Mouse (Mus musculus) gastrocnemius, postnatal 36 days (tissue): Measurements from ENCODE around the gene Bptf. TPM values are rescaled to one million over a fixed set of nuclear protein-coding genes. Genes with fewer than 3 reads are reported as not detected.
"Not testable (repeated sequence)": the region's sequence is repeated elsewhere in the genome, so short reads cannot be mapped to it uniquely, and the experiment has no call there.

ENCODE experiments used
- DNase-seq, 2 experiments: peaks; one replicate each; pipeline ENCODE4 v3.0.0; 2022
- intact Hi-C: fragments of 180-260 bp; cut with DNase I; formaldehyde crosslinking; loops from one replicate; pipeline ENCODE4 v1.15.1; 2025
- total RNA-seq, 2 experiments: library from RNA; stranded (reverse); gene quantifications; 2 replicates each; pipeline ENCODE4 v1.2.3; 2021

The Bptf gene
- total RNA-seq, 2 experiments from 2014 or later: 15.9 to 18.0 TPM

DNA sequence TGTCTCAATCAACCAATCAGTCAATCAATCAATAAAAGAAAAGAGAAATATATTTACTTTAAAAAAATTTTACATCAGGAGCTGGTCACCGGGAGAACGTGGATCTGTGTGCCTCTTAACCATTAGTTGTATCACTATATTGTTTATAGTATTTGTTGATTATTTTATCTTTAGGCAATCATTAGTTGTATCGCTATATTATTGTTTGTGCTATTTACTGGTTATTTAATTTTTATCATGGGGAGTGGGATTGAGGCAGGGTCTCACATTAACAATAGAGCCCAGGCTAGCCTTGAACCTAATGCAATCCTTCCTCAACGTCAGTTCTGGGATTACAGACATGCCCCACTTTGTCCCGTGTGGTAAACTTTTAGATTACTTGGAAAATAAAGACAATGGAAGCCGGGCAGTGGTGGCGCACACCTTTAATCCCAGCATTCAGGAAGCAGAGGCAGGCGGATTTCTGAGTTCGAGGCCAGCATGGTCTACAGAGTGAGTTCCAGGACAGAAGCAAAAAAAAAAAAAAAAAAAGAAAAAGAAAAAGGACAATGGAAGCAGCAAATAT is 131.9 kb downstream of the Bptf start:
- DNase-seq: no peak
- intact Hi-C loops: no loop called here

DNA sequence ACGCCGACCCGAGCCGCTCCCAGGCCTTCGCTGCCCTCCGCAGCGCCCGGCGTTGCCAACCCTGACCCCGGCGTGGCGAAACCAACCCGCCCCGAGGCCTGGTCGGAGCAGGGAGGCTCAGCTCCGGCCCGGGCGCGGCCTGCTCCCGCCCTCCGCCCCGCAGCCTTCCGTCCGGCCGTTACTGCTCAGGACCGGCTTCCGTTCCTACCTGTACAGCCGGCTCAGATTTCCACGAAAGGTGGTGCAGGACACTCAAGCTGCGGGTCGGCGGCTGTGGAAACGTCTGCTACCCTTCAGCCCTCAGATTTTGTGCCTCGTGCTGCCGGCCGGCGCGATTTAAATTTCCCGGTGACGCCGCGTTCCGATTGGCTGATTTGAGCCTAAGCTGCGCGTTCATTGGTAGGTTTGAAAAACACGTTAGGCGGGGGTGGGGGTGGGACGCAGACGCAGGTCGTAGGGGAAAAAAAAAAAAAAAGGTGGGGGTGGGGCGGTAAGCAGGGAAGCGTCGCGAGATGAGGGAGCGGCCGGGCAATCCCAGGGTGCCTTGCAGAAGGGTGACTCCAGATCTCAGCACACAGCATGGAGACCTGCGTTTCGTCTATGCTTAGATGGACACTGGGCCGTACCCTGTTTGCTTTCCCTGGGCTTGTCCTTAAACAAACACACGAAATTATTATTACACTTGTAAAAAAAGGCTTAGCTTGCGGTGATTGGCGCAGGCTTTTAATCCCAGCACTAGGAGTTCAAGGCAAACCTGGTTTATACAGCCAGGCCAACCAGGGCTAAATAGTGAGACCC is 132.6 kb downstream of the Bptf start, which contains the start of gene Kpna2:
Gene Kpna2 (minus strand): TSS at position 391 of the 798 bp plus-strand sequence.
- intact Hi-C loops: no loop called here
- peak; percentile 85 for DNase-seq

DNA sequence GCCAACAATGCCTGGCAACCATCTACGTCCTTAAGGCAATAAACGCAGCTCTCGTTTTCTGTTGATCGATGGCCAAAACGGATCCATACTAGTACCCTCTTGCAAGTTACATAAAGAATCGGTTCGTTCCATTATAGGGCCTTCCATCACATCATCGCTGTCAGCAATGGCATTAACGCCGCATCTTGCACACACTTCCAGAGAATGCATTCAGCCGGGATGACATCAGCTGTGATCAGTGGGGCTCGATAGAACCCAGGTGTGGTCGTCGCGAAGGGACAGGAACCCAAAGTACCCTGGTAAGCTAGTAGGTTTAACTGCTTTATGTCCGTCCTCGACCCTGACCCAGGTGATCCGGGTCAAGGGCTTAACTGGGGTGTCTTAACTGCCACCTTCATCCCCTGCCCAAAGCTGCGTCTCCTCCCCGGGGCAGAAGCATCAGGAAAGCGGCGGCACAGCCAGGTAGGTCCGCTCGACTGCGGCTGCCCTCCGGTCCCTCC is 133.2 kb downstream of the Bptf start:
- intact Hi-C loops: no loop called here

DNA sequence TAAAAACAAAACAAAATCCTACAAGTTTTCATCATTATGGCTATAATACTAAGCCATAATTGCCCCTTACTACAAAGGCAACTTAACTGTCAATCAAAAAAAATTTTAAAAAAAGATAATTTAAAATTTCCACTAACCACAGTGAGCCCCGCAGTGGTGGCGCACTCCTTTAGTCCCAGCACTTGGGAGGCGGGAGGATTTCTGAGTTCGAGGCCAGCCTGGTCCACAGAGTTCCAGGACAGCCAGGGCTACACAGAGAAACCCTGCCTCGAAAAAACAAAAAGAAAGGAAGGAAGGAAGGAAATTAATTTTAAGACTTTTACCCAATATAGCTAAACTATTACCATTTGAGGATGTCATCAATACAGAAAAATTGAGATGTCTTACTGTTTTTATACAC is 134.0 kb downstream of the Bptf start:
- intact Hi-C loops: no loop called here
- DNase-seq: no peak

More for the DNA sequence above, 133.2 kb downstream of the Bptf start:
- DNase-seq: no peak

DNA sequence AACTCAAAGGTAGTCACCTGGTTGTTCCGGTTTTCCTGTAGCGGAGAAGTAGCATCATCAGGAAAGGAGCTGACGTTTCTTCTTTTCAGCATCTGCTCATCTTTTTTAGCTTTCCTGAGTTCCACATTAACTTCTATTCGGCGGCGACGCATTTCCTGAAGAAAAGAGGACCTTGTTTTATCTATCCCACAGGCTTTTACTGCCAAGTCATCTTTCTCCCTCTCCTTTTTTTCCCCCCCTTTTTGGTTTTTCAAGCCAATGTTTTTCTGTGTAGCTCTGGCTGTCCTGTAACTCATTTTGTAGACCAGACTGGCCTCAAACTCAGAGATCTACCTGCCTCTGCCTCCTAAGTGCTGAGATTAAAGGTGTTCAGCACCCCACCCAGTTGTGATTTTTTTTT is 135.4 kb downstream of the Bptf start:
- DNase-seq, intact Hi-C loops: not testable (repeated sequence)

DNA sequence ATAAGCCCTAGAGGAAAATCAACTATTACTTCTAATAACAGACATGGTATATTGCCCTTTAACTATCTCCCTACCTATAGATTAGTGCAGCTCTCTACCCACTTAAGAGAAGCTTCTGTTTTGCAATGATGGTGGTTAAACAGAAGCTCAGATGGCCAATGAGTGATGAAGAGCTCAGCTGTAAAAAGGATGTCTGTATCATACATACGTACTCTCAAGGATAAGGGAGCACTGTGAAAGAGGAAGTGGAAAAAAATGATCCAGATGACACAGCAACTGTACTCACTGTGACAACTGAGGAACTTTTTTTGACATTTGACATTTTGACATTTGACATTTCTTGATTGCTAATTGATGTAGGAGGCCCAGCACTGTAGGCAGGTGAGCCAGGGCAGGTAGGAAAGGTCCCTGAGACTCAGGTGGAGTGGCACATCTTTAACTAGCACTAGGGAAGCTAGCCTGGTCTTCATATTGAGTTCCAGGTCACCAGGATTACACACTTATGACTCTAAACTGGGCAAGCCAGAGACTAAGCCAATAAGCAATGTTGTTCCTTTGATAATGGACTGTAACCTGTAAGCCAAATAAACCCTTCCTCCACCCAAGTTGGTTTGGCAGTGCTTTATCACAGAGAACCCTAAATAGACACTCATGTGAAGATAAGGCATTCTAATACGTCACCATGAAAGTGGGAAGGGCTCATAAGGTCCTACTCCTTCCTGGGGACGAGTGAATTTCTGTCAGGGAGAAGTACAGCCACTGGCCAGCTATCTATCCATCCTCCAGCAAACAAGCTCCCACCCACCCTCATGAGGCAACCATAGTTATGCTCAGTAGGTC is 137.5 kb downstream of the Bptf start:
- no peak for DNase-seq
- intact Hi-C loops: no loop called here

DNA sequence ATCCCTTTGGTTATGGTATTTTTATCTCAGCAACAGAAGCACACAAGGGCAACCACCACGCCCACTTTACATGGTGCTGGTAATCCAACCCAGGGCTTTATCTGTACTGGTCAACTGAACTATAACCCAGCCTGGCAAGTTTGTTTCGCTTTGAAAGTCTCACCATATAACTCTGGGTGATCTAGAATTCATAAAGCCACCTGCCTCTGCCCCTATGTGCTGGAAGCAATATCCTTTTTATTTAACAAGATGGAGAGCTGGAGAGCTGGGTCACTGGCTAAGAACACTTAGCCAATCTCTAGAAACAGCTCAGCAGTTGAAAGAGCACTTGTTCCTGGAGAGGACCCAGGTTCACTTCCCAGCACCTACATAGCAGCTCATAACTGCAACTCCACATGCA is 144.5 kb downstream of the Bptf start:
- intact Hi-C loops: no loop called here
- DNase-seq: no peak

DNA sequence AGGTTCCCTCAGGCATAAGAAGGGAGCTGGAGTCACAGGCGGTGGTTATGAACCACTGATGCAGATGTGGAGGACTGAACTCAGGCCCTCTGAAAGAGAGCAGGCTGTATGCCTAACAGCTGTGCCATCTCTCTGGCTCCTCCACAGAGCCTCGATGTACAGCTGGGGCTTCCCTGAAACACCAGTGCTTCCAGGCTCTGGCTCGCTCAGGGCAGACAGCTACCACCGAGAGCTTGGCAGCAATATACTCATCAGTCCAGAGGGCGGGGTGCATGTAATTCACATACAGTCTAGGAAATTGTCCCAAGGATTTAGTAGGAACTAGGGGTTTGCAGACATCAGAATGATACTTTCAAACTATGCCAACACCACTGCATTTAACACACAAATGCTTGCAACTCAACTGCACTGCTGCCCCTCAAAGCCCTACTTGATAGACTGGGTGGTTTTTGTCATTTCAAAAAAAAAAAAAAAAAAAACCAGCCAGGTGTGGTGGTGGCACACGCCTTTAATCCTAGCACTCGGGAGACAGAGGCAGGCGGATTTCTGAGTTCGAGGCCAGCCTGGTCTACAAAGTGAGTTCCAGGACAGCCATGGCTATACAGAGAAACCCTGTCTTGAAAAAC is 145.8 kb downstream of the Bptf start:
- intact Hi-C loops, DNase-seq: not testable (repeated sequence)

Other genes with a start within 250 kb of the Bptf start
- 10 to 100 TPM; 22.2 to 22.8 TPM for gene Smurf2, start 211.4 kb downstream of the Bptf start, total RNA-seq
- gene Kpna2, start 132.6 kb downstream of the Bptf start, total RNA-seq: 10 to 100 TPM; 14.4 to 16.7 TPM
- gene 1810010H24Rik, start 106.4 kb downstream of the Bptf start, total RNA-seq: 1 to 10 TPM in 1 of 2 experiments, under 1 TPM in 1; 0.64 to 1.3 TPM
- gene Nol11, start 57.3 kb upstream of the Bptf start, total RNA-seq: 10 to 100 TPM in 1 of 2 experiments, 1 to 10 TPM in 1; 9.3 to 12.8 TPM